Mouse (Mus musculus) ovary, postnatal 36 days (tissue): ENCODE measurements around the gene Trio.
"Not testable (repeated sequence)": the region's sequence is repeated elsewhere in the genome, so short reads cannot be mapped to it uniquely, and the experiment has no call there.

ENCODE experiments used
- DNase-seq: peaks from one replicate; pipeline ENCODE4 v3.0.0; 2022; ENCODE audit warnings: low spot score, mixed read lengths

The Trio gene

GRCm38 (mm10) chr15:27720297-27720696 is 305.4 kb downstream of the Trio start:
- not testable (repeated sequence) for DNase-seq

DNA sequence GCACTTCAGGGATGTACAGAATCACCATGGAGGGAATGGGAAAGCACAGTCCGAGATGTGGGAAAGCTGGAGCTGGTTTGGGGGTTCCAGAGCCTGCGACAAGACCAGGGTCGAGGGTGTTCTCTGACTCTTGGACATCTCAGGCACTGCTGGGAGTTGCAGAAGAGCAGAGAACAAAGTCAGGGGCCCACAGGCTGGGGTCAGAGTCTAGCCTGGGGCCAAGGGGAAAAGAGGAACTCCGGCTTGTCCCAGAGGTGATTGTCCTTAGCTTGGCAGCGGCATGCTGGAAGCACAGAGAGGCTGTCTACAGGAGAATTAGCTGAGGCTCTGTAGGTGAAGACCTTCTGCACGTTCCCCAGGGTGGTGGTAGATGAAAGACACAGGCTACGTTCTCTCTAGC is 307.0 kb downstream of the Trio start:
- DNase-seq: no peak

DNA sequence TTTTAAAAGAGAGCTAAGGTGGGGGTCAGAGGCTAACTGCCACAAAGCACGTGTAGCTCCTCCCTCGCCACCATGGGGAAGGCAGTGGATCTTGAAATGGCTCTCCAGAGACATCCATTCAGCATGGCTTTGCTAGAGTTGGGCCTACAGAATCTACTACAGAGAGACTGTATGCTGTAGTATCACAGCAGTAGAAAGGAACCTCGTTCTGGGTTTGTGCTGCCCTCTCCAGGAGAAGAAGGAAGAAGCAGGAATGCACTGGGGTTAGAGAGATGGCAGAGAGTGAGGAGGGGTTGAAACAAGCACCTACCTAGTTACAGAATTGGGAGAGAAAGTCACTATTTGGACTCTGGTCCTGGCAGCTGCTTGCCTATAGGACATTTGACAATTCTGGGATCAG is 310.3 kb downstream of the Trio start:
- no peak for DNase-seq

DNA sequence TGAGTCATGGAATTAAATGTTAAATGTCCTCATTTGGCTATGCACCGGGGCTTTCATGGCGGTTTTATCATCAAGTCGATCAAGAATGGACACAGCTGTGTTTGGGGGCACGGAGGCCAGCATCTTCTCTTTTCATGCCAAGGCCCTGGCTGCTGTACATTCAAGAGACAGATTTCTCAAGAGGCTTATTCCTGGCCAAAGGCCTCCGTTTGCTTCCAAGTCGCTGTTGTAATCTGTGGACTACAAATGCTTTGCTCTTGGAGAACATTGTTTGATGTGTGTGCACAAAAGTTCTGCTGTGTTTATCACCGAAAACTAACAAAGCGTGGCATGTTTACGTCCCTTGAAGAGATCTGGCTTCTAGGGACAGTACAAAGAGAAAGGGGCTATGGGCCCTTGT is 314.9 kb downstream of the Trio start:
- peak; percentile 17 for DNase-seq

GRCm38 (mm10) chr15:27708968-27709612 is 316.6 kb downstream of the Trio start:
- DNase-seq: no peak

GRCm38 (mm10) chr15:27708499-27708898 is 317.1 kb downstream of the Trio start:
- no peak for DNase-seq

DNA sequence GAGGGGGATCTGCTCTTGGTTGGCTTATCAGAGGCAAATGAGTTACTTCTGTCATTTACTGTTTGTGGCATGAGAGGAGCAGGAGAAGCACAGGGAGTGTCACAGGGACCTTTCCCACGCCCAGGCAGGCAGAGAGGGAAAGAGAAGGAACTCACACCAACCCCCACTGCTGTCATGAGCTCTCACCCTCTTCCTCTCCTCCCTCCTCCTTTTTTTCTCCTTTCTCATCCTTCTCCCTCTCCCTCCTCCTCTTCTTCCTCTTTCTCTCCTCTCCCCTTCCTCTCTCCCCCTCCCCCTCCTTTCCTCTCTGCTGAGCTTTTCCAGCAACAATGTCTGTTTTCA is 322.7 kb downstream of the Trio start:
- no peak for DNase-seq

DNA sequence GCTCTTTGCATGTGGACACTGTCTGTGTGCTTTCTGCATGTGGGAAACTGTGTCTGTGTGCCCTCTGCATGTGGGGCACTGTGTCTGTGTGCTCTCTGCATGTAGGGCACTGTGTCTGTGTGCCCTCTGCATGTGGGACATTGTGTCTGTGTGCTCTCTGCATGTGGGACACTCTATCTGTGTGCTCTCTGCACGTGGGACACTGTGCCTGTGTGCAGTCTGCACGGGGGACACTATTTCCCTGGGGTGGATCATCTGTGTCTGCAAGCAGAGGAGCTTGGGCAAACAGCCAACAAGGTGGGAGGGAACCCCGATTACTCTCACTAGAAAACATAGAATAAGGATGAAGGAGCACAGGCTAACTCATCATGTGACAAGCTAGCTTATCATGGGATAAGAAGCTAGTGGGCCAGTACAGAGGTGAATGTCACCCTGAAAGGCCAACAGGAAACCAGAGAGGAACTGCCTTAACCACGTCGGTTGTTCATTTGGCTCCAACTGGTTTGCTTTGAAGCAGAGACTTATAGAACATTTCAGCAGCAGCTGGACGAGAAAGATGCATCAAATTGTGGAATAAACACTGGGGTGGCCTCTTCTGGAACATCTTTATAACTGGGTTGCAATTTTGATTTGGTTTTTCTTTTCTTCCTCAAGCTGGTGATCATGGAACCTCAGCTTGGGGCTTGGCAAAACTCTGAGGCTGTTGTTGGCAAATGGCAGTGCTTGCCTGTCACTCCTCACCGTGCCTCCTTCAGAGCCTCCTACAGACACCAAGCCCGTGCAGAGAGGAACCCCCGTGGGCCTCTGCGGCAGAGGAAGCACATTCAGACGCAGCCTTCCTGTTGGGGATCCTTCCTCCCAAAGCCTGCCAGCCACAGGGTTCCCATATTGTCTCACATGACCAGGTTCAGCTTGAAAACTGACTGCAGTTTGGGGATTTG is 323.3 kb downstream of the Trio start:
- DNase-seq: no peak

DNA sequence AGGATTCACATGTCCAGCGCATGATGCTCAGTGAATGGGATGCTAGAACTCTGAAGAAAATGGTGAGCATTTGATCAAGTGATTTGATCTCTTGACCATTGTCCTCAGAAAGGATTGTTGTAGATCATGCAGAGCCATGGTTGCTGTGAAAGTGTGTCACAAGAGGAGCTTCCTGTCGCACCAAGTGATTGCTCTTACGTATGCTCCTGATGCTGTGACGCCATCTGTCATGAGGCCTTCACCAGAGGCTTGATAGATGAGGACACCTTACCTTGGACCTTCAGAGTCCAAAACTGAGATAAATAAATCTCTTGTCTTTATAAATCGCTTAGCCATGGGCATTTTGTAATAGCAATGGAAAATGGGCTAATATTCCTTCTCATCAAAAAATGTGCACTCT is 328.0 kb downstream of the Trio start:
- DNase-seq: no peak

GRCm38 (mm10) chr15:27693235-27693634 is 332.4 kb downstream of the Trio start:
- no peak for DNase-seq

DNA sequence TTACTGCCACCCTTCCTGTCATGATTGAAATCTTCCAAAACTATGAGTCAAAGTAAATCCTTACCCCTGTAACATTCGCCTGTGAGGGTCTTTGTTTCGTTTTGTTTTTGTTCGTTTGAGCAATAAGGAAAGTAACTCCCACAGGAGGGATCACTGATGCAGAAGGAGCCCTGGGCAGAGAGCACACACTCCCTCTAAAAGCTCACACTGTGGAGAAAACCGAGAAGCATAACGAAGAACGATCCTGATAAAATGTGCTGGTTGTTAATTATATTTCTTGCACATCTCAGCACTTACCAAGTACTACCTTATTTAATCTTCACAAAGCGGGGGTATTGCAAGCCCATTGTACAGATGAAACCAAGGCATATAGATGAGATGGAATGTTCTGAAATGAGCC is 333.5 kb downstream of the Trio start:
- no peak for DNase-seq

DNA sequence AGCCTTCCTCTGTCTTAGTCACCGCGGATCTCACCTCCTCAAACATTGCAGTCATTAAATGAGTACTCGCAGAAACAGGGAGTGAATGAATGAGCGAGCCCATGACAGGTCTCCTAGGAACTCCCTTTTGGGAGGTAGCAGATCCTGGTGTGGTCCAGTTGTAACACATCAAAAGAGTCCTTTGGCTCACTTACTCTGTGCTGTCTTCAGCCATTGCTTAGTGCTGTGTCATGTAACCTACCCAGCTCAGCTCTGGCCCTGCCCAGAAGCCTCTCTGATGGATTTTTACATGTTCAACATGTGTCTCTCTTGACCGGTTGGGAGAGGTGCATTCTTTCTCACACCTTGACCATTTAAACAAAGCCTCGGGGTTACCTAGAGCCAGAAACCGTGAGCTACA is 334.4 kb downstream of the Trio start:
- DNase-seq: no peak

DNA sequence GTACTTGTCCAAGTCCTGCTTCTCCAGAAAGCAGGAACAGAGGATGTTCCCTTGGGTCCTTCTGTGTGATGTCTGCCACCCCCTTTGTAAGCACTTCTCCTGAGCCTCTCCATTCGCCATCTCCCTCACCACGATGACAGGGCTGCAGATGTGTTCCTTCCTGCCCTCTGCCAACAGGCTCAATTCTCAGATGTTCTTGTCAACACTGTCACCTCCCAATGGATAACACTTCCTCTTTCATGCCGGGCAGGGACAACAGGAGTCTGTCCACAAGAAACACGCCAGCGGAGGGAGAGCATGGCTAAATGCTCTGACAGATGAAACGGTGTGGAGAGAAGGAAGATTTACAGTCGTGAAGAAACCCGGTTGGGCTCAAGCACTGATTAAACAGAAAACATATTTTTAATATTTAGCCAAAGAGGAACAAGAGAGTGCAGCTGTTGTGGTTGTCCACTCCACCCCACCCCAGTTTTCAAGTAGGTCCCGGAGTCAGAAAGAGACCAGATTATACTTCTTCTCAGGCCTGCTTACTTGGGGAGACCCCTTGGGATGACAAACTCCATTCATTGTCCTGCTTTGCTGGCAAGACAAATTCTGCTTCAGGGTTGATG is 337.5 kb downstream of the Trio start:
- no peak for DNase-seq

- DNase-seq: no peak
These were observed 340.8 kb downstream of the Trio start for GRCm38 (mm10) chr15:27684813-27685212.

DNA sequence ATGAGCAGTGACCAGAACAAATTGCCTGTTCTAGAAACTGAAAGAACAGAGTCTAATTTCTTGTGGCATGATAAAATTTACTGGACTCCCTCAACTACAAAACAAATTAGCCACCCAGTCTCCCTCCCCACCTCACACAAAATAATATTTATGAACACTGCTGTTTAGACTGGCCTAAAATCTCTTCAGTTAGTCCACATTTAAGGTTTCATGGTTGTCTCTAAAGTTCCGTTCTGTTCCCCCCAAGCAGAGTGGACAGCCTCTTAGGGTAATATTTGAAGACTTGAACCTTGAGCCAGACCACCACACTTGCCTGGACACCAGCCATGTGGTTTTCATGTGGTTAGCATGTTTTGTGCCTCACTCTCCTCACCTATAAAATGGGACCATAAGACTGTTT is 342.4 kb downstream of the Trio start:
- DNase-seq: no peak

DNA sequence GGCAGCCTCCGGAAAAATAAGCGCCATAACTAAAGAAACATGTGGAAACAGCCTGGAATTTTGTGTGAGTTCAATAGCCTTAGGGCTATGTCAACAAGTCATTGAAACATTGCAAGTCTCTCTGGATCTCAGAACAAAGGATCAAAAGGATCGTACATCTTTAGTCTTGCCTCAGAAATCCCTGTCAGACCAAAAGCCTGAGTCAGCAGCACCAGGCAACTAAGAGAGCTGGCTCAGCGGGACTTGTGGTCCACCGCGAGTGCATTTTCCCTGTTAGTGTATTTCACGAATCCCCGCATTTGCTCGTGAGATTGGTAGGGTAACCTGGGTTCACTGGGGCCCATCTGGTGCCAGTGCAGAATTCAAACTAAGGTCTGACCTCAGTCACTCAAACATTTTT is 343.0 kb downstream of the Trio start:
- no peak for DNase-seq

DNA sequence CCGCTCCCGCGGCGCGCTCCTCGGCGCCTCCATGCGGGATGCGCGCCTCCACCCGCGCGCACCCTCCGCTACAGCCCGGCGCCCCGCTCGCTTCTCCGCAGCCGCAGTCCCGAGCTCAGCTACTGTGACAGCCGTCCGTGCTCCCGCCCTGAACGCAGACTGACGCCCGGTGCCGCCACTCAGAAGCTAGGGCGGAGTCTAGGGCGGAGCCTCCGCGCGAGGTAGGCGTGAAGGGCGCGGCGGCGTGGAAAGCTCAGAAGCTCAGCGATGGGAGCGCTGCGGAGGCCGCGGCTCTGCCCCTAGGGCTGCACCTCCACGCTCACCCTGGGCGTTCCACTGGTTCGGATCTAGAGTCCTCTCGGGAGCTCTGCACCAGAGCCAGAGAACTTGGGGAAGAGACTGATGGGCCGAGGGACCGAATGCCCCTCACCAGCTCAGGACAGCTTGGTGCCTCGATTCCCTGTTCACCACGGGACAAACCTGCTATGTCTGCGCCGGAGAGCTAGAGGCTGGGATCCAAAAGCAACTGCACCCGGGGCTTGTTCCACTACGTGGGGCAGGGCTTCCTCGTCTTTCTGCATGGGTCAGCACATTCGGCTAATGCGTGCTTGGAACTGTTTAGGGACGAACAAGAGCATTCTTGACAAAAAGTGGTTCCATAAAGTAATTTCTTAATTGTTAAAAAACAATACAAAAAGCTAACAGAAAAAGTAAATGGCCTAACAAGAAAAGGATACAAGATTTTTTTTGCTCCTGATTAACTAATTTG is 344.0 kb downstream of the Trio start, which contains the start of gene Otulinl:
Gene Otulinl, minus strand, starts transcription at position 161 of the 769 bp plus-strand sequence.
- peak; percentile 95 for DNase-seq

- no peak for DNase-seq
These were observed 344.7 kb downstream of the Trio start for GRCm38 (mm10) chr15:27680997-27681396.
